Mouse (Mus musculus) small intestine, adult 2 months (tissue): Measurements from ENCODE around the gene Olfr308. TPM values are rescaled to one million over a fixed set of nuclear protein-coding genes. Genes with fewer than 3 reads are reported as not detected.
"Not testable (repeated sequence)": the region's sequence is repeated elsewhere in the genome, so short reads cannot be mapped to it uniquely, and the experiment has no call there.

Experiments
- H3K27ac ChIP-seq: fragments of 200-500 bp; 2 replicates; pipeline ENCODE4 v1.5.1; 2012; ENCODE audit warnings: low read depth, low read length, control low read depth, inconsistent platforms; ENCODE audit not compliant: insufficient read depth
- H3K27me3 ChIP-seq: fragments of 200-500 bp; 2 replicates; pipeline ENCODE4 v1.6.1; 2012; ENCODE audit warnings: mild to moderate bottlenecking, moderate library complexity, low read length, inconsistent platforms; ENCODE audit not compliant: control insufficient read depth, insufficient read depth
- H3K36me3 ChIP-seq: fragments of 200-500 bp; 2 replicates; pipeline ENCODE4 v1.6.1; 2012; ENCODE audit warnings: mild to moderate bottlenecking, low read length, control low read depth, inconsistent platforms; ENCODE audit not compliant: control insufficient read depth, insufficient read depth
- H3K4me1 ChIP-seq: fragments of 200-500 bp; 2 replicates; pipeline ENCODE4 v1.6.1; 2012; ENCODE audit warnings: low read length, inconsistent platforms, mixed read lengths; ENCODE audit not compliant: control insufficient read depth, insufficient read depth, insufficient read length
- H3K4me3 ChIP-seq: fragments of 200-500 bp; 2 replicates; pipeline ENCODE4 v1.5.1; 2012; ENCODE audit warnings: low read depth, mild to moderate bottlenecking, control low read depth, inconsistent platforms, low read length, moderate library complexity
- CTCF ChIP-seq: fragments of 200-500 bp; IDR thresholded peaks from 2 replicates; pipeline ENCODE4 v1.5.1; 2012; ENCODE audit warnings: low read depth, mild to moderate bottlenecking, control low read depth, inconsistent platforms, low read length, moderate library complexity, mixed read lengths; ENCODE audit not compliant: insufficient replicate concordance, insufficient read length; ENCODE audit errors: extremely low read depth
- POLR2A ChIP-seq: fragments of 200-500 bp; IDR thresholded peaks from 2 replicates; pipeline ENCODE4 v1.6.1; 2012; ENCODE audit warnings: low read depth, mild to moderate bottlenecking, control low read depth, inconsistent platforms, low read length, moderate library complexity
- WGBS: fragments of 180-500 bp; shearing (Covaris S2); methylation state at CpG from one replicate; pipeline ENCODE4 v1.1.7; 2018; 5-methylcytosine and 5-hydroxymethylcytosine counted together
- polyA plus RNA-seq: library from polyadenylated mRNA; depleted of rRNA; stranded (reverse); fragments of >200 nt; gene quantifications from 2 replicates; pipeline ENCODE4 v1.2.3, GENCODE M21; 2012; rRNA removed

Olfr308 gene
- polyA plus RNA-seq, result not detected in 2 replicates

- Histone ChIP-seq H3K36me3 (no peaks in the 10 kb centered on the region), H3K4me1 (no peaks in the 10 kb centered on the region), H3K27ac (no peak within 1 kb of the TSS), H3K4me3 (no peak within 1 kb of the TSS), H3K27me3 (no peaks in the 10 kb centered on the region)
- TF ChIP-seq POLR2A (no peak), CTCF (no peak)
Measured at GRCm38 (mm10) chr7:86325530-86325929, at the start of gene Olfr308. Olfr308 (minus strand) TSS chr7:86325630.

GRCm38 (mm10) chr7:86366828-86367227 is 41.4 kb upstream of the Olfr308 start, which contains the start of gene Olfr305:
Olfr305 (minus strand) TSS chr7:86366928.
- H3K27ac ChIP-seq, result no peak within 1 kb of the TSS
- H3K27me3 ChIP-seq, result no peaks in the 10 kb centered on the region
- H3K4me1 ChIP-seq, result no peaks in the 10 kb centered on the region
- 70% methylated on average over 1 of the region's 1 CpGs for WGBS
- H3K36me3 ChIP-seq, result no peaks in the 10 kb centered on the region
- TF ChIP-seq POLR2A (no peak), CTCF (no peak)
- no peak within 1 kb of the TSS for H3K4me3 ChIP-seq

GRCm38 (mm10) chr7:86346296-86346695 is 20.9 kb upstream of the Olfr308 start:
- not testable (repeated sequence) for H3K36me3 ChIP-seq, H3K4me3 ChIP-seq, H3K4me1 ChIP-seq, H3K27ac ChIP-seq, H3K27me3 ChIP-seq
- 90% methylated on average over 9 of the region's 9 CpGs for WGBS

GRCm38 (mm10) chr7:86344253-86344652 is 18.8 kb upstream of the Olfr308 start:
- Histone ChIP-seq H3K27me3 (no peaks in the 10 kb centered on the region), H3K27ac (no peak overlapping the region), H3K4me1 (no peaks in the 10 kb centered on the region), H3K36me3 (no peaks in the 10 kb centered on the region), H3K4me3 (no peak overlapping the region)
- TF ChIP-seq POLR2A (no peak), CTCF (no peak)
- 68% methylated on average over 3 of the region's 3 CpGs for WGBS

- no peak overlapping the region for H3K27ac ChIP-seq
- no peaks in the 10 kb centered on the region for H3K27me3 ChIP-seq
- TF ChIP-seq CTCF, result no peak
- WGBS, result 56% methylated on average over 14 of the region's 14 CpGs
- no peaks in the 10 kb centered on the region for H3K4me1 ChIP-seq
- no peak overlapping the region for H3K4me3 ChIP-seq
- H3K36me3 ChIP-seq, result no peaks in the 10 kb centered on the region
Measured at GRCm38 (mm10) chr7:86342881-86343565, 17.6 kb upstream of the Olfr308 start.

GRCm38 (mm10) chr7:86337486-86337885 is 12.1 kb upstream of the Olfr308 start, which contains the start of gene Olfr307:
Olfr307 (minus strand) TSS chr7:86337586.
- Histone ChIP-seq H3K27ac (no peak within 1 kb of the TSS), H3K27me3 (no peaks in the 10 kb centered on the region), H3K4me1 (no peaks in the 10 kb centered on the region), H3K36me3 (no peaks in the 10 kb centered on the region), H3K4me3 (no peak within 1 kb of the TSS)
- TF ChIP-seq CTCF (no peak), POLR2A (no peak)
- 80% methylated on average over 1 of the region's 1 CpGs for WGBS

- H3K36me3 ChIP-seq, result no peaks in the 10 kb centered on the region
- TF ChIP-seq CTCF (no peak), POLR2A (no peak)
- WGBS, result 87% methylated on average over 2 of the region's 2 CpGs
Measured at GRCm38 (mm10) chr7:86321323-86321722, 4.1 kb downstream of the Olfr308 start.

More at GRCm38 (mm10) chr7:86321323-86321722, 4.1 kb downstream of the Olfr308 start:
- Histone ChIP-seq H3K4me1 (no peaks in the 10 kb centered on the region), H3K27ac (no peak overlapping the region), H3K4me3 (no peak overlapping the region), H3K27me3 (no peaks in the 10 kb centered on the region)
